Mouse (Mus musculus): ENCODE data around the gene Ccdc18. TPM values are rescaled to one million over a fixed set of nuclear protein-coding genes. Genes with fewer than 3 reads are reported as not detected.
"Not testable (repeated sequence)": the region's sequence is repeated elsewhere in the genome, so short reads cannot be mapped to it uniquely, and the experiment has no call there.

Gene Ccdc18
- polyA plus RNA-seq, 1 experiment from 2014 or later, result 8.5 TPM

- no peak for ATAC-seq (ENCODE audit: insufficient number of reproducible peaks, low FRiP score, low TSS enrichment, low read depth)
- Histone ChIP-seq H3K27ac (no peak overlapping the region), H3K27me3 (no peaks in the 10 kb centered on the region)
Observed at GRCm38 (mm10) chr5:108266990-108267389, 134.3 kb downstream of the Ccdc18 start.

GRCm38 (mm10) chr5:108268127-108269062, 135.7 kb downstream of the Ccdc18 start, which contains the start of gene Dr1:
Dr1 (plus strand) TSS chr5:108268897.
- Histone ChIP-seq H3K4me2 (peak within 1 kb of the TSS; percentile 74), H3K9ac (peak within 1 kb of the TSS; percentile 97), H3K9me3 (no peaks in the 10 kb centered on the region), H3K27ac (peak within 1 kb of the TSS; percentile 95), H3K27me3 (no peaks in the 10 kb centered on the region), H3K4me3 (peak within 1 kb of the TSS; percentile 98), H3K36me3 (peaks cover 7% of the 10 kb centered on the region; the same call in 1 of the 2 replicates), H3K4me1 (peaks cover 13% of the 10 kb centered on the region; the same call in 1 of the 2 replicates)
- WGBS, result 2% methylated on average over 55 of the region's 55 CpGs
- ATAC-seq (ENCODE audit: insufficient number of reproducible peaks, low FRiP score, low TSS enrichment, low read depth), result peak; percentile 96

More at GRCm38 (mm10) chr5:108266990-108267389, 134.3 kb downstream of the Ccdc18 start:
- Histone ChIP-seq H3K36me3 (no peaks in the 10 kb centered on the region), H3K9me3 (no peaks in the 10 kb centered on the region), H3K4me3 (no peak overlapping the region), H3K4me2 (no peak overlapping the region), H3K4me1 (peaks cover 17% of the 10 kb centered on the region), H3K9ac (no peak overlapping the region)

GRCm38 (mm10) chr5:108269063-108269810, 136.6 kb downstream of the Ccdc18 start:
- ATAC-seq (ENCODE audit: insufficient number of reproducible peaks, low FRiP score, low TSS enrichment, low read depth), result peak; percentile 48

GRCm38 (mm10) chr5:108269811-108270151, 137.1 kb downstream of the Ccdc18 start:
- Histone ChIP-seq H3K27ac (no peak overlapping the region; the same call in 1 of the 2 replicates), H3K4me2 (peak overlapping the region; percentile 74), H3K36me3 (peaks cover 9% of the 10 kb centered on the region; the same call in 1 of the 2 replicates), H3K4me3 (peak overlapping the region; percentile 98), H3K27me3 (no peaks in the 10 kb centered on the region), H3K4me1 (peaks cover 13% of the 10 kb centered on the region; the same call in 1 of the 2 replicates), H3K9me3 (no peaks in the 10 kb centered on the region), H3K9ac (peak overlapping the region; percentile 97)
- 11% methylated on average over 7 of the region's 7 CpGs for WGBS
- ATAC-seq (ENCODE audit: insufficient number of reproducible peaks, low FRiP score, low TSS enrichment, low read depth), result no peak

More at GRCm38 (mm10) chr5:108269063-108269810, 136.6 kb downstream of the Ccdc18 start:
- Histone ChIP-seq H3K36me3 (peaks cover 9% of the 10 kb centered on the region; the same call in 1 of the 2 replicates), H3K27ac (peak overlapping the region; percentile 95), H3K4me2 (peak overlapping the region; percentile 74), H3K27me3 (no peaks in the 10 kb centered on the region), H3K4me1 (peaks cover 13% of the 10 kb centered on the region; the same call in 1 of the 2 replicates), H3K9me3 (no peaks in the 10 kb centered on the region), H3K9ac (peak overlapping the region; percentile 97), H3K4me3 (peak overlapping the region; percentile 98)
- under 1% methylated on average over 44 of the region's 44 CpGs for WGBS

GRCm38 (mm10) chr5:108270415-108270814, 137.7 kb downstream of the Ccdc18 start:
- ATAC-seq (ENCODE audit: insufficient number of reproducible peaks, low FRiP score, low TSS enrichment, low read depth), result no peak
- Histone ChIP-seq H3K4me3 (peak overlapping the region; percentile 98), H3K36me3 (peaks cover 13% of the 10 kb centered on the region), H3K27me3 (no peaks in the 10 kb centered on the region), H3K4me2 (peak overlapping the region; percentile 74), H3K27ac (no peak overlapping the region), H3K9me3 (no peaks in the 10 kb centered on the region), H3K9ac (peak overlapping the region; percentile 97; the same call in 1 of the 2 replicates), H3K4me1 (peaks cover 13% of the 10 kb centered on the region; the same call in 1 of the 2 replicates)
- WGBS, result 38% methylated on average over 9 of the region's 9 CpGs

GRCm38 (mm10) chr5:108271345-108271744, 138.7 kb downstream of the Ccdc18 start:
- peaks cover 13% of the 10 kb centered on the region; the same call in 1 of the 2 replicates for H3K4me1 ChIP-seq
- not testable (repeated sequence) for H3K27me3 ChIP-seq; H3K4me3 ChIP-seq; ATAC-seq (ENCODE audit: insufficient number of reproducible peaks, low FRiP score, low TSS enrichment, low read depth); H3K27ac ChIP-seq; H3K4me2 ChIP-seq; H3K9me3 ChIP-seq; H3K9ac ChIP-seq
- H3K36me3 ChIP-seq, result peaks cover 13% of the 10 kb centered on the region
- WGBS, result 91% methylated on average over 6 of the region's 6 CpGs

Other genes with a start within 250 kb of the Ccdc18 start
- 63.0 and 67.4 TPM in 2 replicates for gene Rpl5, start 232.4 kb upstream of the Ccdc18 start, polyA plus RNA-seq (2015; fragmentation: Nextera tagmentation; extraction: Ambion mirVana)
- 27.9 and 31.8 TPM in 2 replicates for gene Fam69a, start 145.8 kb upstream of the Ccdc18 start, polyA plus RNA-seq (2015; fragmentation: Nextera tagmentation; extraction: Ambion mirVana)
- 84.6 and 89.6 TPM in 2 replicates for gene Mtf2, start 67.2 kb upstream of the Ccdc18 start, polyA plus RNA-seq (2015; fragmentation: Nextera tagmentation; extraction: Ambion mirVana)
- 45.1 and 45.9 TPM in 2 replicates for gene Tmed5, start 255 bp upstream of the Ccdc18 start, polyA plus RNA-seq (2015; fragmentation: Nextera tagmentation; extraction: Ambion mirVana)
- gene Dr1, start 136.0 kb downstream of the Ccdc18 start, polyA plus RNA-seq (2015; fragmentation: Nextera tagmentation; extraction: Ambion mirVana), result 45.1 and 47.4 TPM in 2 replicates
- 6.7 and 7.0 TPM in 2 replicates for gene Pigg, start 179.7 kb downstream of the Ccdc18 start, polyA plus RNA-seq (2015; fragmentation: Nextera tagmentation; extraction: Ambion mirVana)
- gene Gm42517, start 235.0 kb downstream of the Ccdc18 start, polyA plus RNA-seq (2015; fragmentation: Nextera tagmentation; extraction: Ambion mirVana), result 0.15 TPM in 2 replicates

Measured in limb, embryonic 15.5 days (tissue).